Mouse (Mus musculus) cerebellum, postnatal 14 days (tissue): ENCODE measurements at regions not wholly inside any gene's neighbourhood (a gene's known extent, or its start where the extent isn't known, plus 50 kb on each side); places are given as distances from the start of the nearest gene placed in this dataset.

Source experiments
- DNase-seq, 2 experiments: peaks; one replicate each; pipeline ENCODE4 v3.0.0; 2021; ENCODE audit warnings: mixed read lengths in 2 of 2

GRCm38 (mm10) chr14:48005092-48005928 is 115.3 kb upstream of the Peli2 start:
- DNase-seq: no peak

- no peak for DNase-seq
Measured at GRCm38 (mm10) chr14:48005929-48006309, 114.7 kb upstream of the Peli2 start.

GRCm38 (mm10) chr14:48012361-48013215 is 108.0 kb upstream of the Peli2 start:
- DNase-seq: peak; percentile 73 to 85

- peak; percentile 81 to 89 for DNase-seq
Measured at GRCm38 (mm10) chr14:48013431-48013830, 107.2 kb upstream of the Peli2 start.

GRCm38 (mm10) chr14:48014776-48015175 is 105.8 kb upstream of the Peli2 start:
- peak; percentile 61 to 83 for DNase-seq

- DNase-seq: no peak
Measured at GRCm38 (mm10) chr14:48017971-48018370, 102.7 kb upstream of the Peli2 start.

GRCm38 (mm10) chr14:48019331-48019730 is 101.3 kb upstream of the Peli2 start:
- no peak for DNase-seq

- no peak for DNase-seq
Measured at GRCm38 (mm10) chr14:48022271-48022670, 98.4 kb upstream of the Peli2 start.

GRCm38 (mm10) chr14:48024051-48024693 is 96.5 kb upstream of the Peli2 start:
- peak in 1 of 2 experiments; percentile 42 for DNase-seq

GRCm38 (mm10) chr14:48039286-48039790 is 81.3 kb upstream of the Peli2 start:
- no peak for DNase-seq

GRCm38 (mm10) chr14:48046094-48046493 is 74.5 kb upstream of the Peli2 start:
- DNase-seq: no peak

GRCm38 (mm10) chr14:48046831-48047230 is 73.8 kb upstream of the Peli2 start:
- no peak for DNase-seq

GRCm38 (mm10) chr14:48049698-48050459 is 70.7 kb upstream of the Peli2 start:
- no peak for DNase-seq

GRCm38 (mm10) chr14:48050460-48050760 is 70.2 kb upstream of the Peli2 start:
- no peak for DNase-seq

GRCm38 (mm10) chr14:48051971-48052370 is 68.7 kb upstream of the Peli2 start:
- no peak for DNase-seq

- DNase-seq: no peak
Measured at GRCm38 (mm10) chr14:48052405-48052804, 68.2 kb upstream of the Peli2 start.

- no peak for DNase-seq
Measured at GRCm38 (mm10) chr14:48053151-48053550, 67.5 kb upstream of the Peli2 start.

- peak in 1 of 2 experiments; percentile 38 for DNase-seq
Measured at GRCm38 (mm10) chr14:48054719-48055118, 65.9 kb upstream of the Peli2 start.

- no peak for DNase-seq
Measured at GRCm38 (mm10) chr14:48055861-48056260, 64.8 kb upstream of the Peli2 start.

- no peak for DNase-seq
Measured at GRCm38 (mm10) chr14:48058234-48058868, 62.3 kb upstream of the Peli2 start.

GRCm38 (mm10) chr14:48059664-48060455 is 60.8 kb upstream of the Peli2 start:
- no peak for DNase-seq
